Mouse (Mus musculus) spleen, adult 18-20 months (tissue): ENCODE results near the gene Ptprg.
"Not testable (repeated sequence)": the region's sequence is repeated elsewhere in the genome, so short reads cannot be mapped to it uniquely, and the experiment has no call there.

Experiments
- DNase-seq, 2 experiments: peaks; one replicate each; pipeline ENCODE4 v3.0.0; 2022; ENCODE audit warnings: mixed read lengths in 2 of 2

Ptprg gene

DNA sequence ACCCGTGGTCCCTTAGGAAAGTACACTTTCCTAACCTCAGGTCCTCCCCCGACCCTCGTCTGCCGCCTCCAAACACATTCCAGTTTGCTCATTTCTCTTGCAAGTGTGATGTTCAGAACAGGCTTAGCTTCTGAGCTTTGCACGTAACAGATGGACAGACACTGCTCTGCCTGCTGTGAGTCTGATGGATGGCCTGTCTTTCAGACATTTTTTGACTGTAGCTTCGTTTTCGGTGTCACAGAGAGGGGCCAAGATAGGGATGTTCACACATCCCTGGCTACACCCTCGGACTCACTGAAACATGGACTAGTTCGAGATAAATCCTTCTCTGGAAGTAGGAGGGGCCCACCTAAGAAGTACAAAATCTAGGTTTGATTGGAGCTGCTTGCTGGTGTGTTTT is 339.3 kb downstream of the Ptprg start:
- no peak for DNase-seq

DNA sequence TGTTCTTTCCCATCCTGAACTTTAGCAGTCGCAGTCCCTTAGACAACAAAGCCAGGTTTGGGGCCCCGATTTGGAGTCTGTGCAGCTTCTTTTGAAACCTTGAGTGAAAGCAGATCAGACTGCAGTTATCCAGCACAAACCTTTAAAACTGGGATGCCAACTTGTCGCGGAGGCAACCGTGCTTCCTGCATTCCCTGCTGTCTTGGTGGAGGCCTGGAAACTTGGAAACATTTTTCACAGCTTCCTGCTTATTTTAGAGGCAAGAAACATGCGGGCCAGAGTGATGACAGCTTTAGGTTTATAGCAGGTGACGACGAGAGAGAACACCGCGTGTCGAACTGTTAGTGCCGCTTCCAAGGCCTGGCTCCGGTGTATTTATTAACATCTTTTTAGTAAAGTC is 342.2 kb downstream of the Ptprg start:
- DNase-seq: no peak

DNA sequence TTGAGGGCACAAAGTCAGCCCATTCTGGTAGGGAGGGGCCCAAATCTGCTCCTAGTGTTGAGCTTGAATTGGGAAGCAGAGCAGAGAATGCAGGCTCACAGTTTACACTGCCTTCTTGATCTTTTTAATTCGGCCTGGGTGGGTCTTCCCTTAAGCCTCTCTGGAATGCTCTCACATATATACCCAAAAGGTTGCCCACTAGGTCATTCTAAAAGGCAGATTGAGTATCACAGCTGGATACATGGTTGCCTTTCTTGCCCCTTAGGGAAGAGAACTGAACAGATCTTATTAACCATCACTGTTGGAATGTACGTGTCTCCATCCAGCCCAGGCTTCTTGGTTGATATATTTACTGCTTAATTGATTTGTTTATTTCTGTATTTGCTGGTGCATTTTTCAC is 349.5 kb downstream of the Ptprg start:
- DNase-seq: no peak

GRCm38 (mm10) chr14:11906130-11906675 is 352.9 kb downstream of the Ptprg start:
- DNase-seq: no peak

DNA sequence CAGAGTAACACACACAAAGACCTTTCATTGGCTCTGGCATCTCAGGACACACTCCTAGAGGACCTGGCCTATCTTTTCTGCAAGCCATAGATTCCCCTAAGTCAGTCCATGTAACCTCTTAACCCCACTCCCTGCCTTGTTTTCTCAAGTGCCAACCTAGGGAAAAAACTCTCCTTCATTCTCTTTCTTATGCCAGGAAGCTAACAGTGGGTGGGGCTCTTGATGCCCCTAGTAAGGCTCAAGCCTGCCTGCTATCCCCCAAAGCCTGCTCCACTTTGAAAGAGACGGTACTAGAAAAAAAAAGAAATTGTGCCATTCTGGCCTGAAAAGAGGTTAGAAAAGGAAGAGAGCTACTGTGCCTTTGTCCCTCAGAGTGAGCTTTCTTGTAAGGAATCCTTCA is 358.9 kb downstream of the Ptprg start:
- no peak for DNase-seq

DNA sequence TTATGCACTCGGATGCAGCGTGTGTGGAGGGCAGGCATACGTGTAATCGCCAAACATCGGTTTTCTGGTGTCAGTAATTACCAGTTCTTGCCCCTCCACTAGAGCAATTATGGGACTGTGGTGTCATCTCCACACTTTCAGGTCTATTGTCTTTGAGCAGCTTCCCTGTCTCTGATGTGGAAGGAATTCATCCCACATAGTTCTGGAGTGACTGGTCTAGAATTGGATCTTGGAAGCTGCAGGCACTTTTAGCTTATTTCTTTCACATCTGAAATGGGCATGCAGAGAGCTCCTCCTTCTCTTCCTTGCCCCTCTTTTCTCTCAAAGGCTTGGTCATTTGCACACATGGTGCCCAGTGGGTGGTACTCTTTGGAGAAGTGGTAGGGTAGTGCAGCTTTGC is 363.9 kb downstream of the Ptprg start:
- DNase-seq: no peak

- no peak for DNase-seq
These were observed 375.2 kb downstream of the Ptprg start for GRCm38 (mm10) chr14:11928545-11928944.

DNA sequence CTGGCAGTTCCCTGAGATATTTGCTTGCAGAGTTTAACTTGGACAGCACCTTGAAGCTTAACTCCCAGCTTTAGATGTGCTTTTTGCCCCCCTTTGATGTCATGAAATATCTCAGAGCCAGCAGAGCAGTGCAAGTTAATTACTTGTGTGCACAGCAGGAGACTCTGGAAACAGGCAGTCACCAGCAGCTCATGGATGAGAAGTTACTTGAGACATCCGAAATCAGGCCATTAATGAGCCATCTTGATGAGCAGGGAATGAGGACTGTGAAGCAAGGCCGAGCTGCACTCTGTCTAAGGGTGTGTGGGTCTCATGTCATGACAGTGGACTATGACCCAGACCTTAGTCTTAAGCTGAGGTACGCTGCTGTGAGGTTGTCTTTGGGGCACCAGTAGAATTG is 379.2 kb downstream of the Ptprg start:
- no peak for DNase-seq

- no peak for DNase-seq
These were observed 381.2 kb downstream of the Ptprg start for GRCm38 (mm10) chr14:11934556-11934955.

GRCm38 (mm10) chr14:11935281-11935680 is 381.9 kb downstream of the Ptprg start:
- DNase-seq: no peak

DNA sequence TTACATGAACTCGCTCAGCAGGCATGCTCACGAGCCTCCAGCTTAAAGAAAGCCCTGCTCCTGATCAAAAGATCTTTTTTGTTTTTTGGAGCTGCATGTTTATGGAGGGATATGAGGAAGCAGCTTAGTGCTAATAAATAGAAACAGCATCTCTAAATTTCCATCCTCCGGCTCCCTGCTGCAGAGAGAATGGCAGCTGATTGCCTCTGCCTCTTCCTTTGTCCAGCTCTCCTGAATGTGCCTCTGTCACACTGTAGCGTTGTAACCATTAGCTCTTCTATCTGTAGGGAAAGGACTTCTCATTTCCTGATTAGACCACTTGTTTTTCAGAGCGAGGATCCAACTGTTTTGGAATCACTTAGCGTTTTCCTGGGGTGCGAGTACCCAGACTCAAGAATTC is 382.4 kb downstream of the Ptprg start:
- DNase-seq: no peak

DNA sequence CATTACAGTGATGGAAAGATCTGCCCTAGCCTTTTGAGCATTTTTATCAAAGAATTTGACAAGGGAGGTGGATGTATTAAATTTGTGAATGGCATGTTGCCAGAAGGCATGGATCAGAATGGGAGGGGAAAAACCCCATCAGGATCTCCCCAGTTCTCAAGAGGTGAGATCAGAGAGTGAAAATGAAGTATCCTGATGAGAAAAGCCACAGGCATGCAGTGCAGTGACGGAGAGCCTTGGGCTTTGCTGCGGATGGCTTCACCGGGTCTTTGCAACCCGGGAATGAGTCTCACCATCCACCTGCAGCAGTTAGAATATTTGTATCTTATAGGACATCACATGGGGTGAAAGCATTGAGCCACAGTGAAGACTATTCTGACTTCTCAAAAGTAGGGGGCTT is 385.6 kb downstream of the Ptprg start:
- no peak for DNase-seq

DNA sequence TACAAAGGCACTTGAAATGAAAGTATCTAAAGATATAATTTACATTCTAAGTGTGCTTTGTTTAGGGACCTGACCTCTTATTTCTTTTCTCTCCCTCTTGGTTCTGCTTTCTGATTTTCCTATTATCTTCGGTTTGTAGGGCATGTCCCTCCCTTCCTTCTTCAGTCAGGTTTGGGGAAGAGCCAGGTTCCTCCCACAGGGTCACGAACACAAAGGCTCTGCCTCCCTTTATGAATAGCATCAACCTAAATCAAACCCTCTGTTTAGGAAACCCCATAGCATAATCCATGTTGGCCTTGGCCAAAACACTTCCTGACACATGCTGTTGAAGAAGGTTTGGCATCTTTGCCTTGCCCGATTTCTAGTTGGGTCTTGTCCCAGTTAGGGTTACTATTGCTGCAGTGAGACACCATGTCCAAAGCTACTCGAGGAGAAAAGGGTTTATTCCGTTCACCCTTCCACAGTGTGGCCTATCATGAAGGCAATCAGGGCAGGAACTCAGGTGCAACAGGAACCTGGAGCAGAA is 388.7 kb downstream of the Ptprg start:
- DNase-seq: no peak

- no peak for DNase-seq
These were observed 397.0 kb downstream of the Ptprg start for GRCm38 (mm10) chr14:11950379-11950778.

- DNase-seq: no peak
These were observed 401.9 kb downstream of the Ptprg start for GRCm38 (mm10) chr14:11955020-11955882.

DNA sequence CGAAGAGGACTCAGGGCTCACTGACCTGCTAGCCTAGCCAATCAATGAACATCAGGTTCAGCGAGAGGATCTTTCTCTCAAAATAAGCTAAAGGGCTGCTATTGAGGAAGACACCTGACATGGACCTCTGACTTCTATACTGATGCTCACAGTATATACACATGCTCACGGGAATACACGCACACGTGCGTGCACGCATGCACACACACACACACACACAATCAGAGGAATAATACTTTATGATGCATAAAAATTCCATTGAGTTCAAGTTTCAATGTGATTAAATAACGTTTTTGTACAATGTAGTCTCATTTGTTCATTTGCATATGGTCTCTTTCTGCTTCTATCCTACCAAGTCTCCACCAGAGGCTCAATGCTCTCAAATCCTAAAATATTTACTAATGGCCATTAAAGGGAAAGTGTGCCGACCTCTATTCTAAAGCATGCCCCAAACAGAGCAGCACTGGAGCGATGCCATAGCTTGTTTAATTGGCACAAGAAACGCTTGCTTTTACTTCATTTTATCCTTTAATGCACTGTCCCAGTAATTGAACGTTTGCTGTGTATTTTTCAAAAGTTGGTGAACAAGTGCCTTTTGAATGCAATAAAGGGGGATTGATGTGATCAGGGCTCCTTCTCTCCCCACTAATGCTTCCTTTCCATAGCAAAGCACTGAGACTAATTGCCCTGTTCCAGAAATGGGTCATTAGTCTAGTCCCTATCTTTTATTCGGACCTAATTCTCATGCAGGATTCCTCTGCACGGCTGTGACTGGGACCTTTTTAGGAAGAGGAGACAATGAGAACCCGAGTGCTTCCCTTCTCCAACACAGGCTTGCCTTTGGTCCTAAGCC is 407.2 kb downstream of the Ptprg start:
- no peak for DNase-seq

GRCm38 (mm10) chr14:11962101-11962500 is 408.8 kb downstream of the Ptprg start:
- DNase-seq: no peak

- no peak for DNase-seq
These were observed 409.2 kb downstream of the Ptprg start for GRCm38 (mm10) chr14:11962561-11962960.

- DNase-seq: no peak
These were observed 410.5 kb downstream of the Ptprg start for GRCm38 (mm10) chr14:11963791-11964190.

DNA sequence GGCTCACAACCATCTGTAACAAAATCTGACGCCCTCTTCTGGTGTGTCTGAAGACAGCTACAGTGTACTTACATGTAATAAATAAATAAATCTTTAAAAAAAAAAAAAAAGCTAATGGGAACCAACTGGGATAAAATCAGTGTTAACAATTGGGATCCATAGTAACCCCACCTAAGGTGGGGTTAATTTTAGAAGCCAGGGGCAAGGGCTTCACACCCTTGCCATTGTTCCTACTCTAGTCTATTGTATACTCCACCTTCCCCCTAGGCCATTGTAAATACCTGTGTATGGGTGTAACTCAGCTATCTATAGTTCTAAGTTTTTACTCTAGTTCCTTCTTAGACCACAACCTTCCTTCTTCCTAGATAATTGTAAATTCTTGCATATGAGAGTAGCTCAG is 411.0 kb downstream of the Ptprg start:
- not testable (repeated sequence) for DNase-seq

DNA sequence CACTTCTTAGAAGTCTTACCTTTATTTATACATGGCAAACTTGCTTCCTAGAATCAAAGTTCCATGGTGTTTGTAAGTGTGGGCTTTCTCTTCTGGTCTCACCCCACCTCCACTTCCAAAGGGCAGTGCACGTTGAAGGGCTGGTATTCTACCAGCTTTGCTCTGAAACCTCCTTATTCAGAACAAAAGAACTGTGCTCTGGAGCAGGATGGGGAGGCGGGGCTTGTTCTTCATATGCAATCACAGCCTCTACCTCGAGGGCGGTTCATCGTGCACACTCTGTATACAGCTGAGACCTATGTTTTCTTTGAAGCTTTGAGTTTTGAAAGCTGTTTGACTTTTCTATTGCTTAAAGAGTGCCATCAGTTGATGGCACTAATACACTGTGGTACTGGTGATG is 412.5 kb downstream of the Ptprg start:
- no peak for DNase-seq

- DNase-seq: no peak
These were observed 428.4 kb downstream of the Ptprg start for GRCm38 (mm10) chr14:11981764-11982163.

DNA sequence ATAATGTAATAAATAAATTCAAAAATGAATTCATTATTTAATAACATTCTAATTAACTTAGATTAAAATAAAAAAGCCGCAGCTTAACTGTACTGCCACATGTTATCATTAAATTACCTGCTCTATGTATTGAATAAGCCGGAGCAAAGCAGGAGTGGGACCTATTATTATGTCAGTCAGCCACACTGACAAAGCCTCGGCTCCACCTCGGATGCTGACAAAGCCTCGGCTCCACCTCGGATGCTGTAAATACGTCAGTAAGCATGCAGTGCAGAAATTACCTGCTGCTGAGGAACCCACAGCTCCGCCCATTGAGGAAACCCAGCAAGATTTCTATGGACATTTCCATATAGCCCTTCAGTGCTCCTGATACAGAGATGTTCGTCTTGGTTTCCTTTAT is 429.7 kb downstream of the Ptprg start:
- DNase-seq: no peak

- DNase-seq: no peak
These were observed 430.8 kb downstream of the Ptprg start for GRCm38 (mm10) chr14:11984086-11984485.
